Mouse (Mus musculus): ENCODE measurements around the gene Cnnm1.

GRCm38 (mm10) chr19:43498874-43499273 lies 58.6 kb downstream of the Cnnm1 start:
- TF ChIP-seq CTCF (IDR thresholded peaks at IDR 0.05; ENCODE audit: insufficient read depth, low read length) (no peak), POLR2A (IDR thresholded peaks at IDR 0.05; ENCODE audit: borderline replicate concordance, extremely low read depth, low read depth, low read length) (no peak)

All from lung, adult 2 months (tissue).